Mouse (Mus musculus) embryo, embryonic 10.5 days (tissue): ENCODE results near the gene Aox3.
A peak's percentile ranks its signal among the peaks of the same experiment; 100 is the strongest.

Experiments
- DNase-seq: peaks from one replicate; pipeline ENCODE4 v3.0.0-alpha.2; 2015; ENCODE audit warnings: low spot score

The Aox3 gene

GRCm38 (mm10) chr1:58112880-58113279, at the start of gene Aox3:
Aox3 (plus strand) TSS chr1:58113130.
- DNase-seq = peak; percentile 89

- DNase-seq = no peak
Measured at GRCm38 (mm10) chr1:58065151-58065550, 47.8 kb upstream of the Aox3 start.

GRCm38 (mm10) chr1:58065606-58066005, 47.3 kb upstream of the Aox3 start:
- DNase-seq = no peak

DNA sequence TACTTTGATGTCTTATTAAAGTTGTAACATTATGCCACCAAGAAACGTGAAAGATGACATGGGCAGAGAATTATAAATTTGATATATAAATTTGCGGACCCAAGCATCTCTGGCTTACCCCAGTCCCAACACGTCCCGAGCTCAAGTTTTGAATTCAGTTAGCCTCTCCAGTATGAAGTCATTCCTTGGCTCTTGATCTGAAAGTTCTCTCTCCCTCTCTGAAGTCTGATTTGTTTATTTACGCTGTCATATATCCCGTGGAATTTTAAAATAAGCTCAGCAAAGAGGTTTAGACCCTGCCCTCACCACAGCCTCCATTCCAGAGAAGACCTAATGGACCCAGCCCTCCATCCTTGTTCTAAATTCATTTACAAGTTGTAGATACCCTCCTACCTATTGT, 43.7 kb upstream of the Aox3 start:
- DNase-seq = no peak

DNA sequence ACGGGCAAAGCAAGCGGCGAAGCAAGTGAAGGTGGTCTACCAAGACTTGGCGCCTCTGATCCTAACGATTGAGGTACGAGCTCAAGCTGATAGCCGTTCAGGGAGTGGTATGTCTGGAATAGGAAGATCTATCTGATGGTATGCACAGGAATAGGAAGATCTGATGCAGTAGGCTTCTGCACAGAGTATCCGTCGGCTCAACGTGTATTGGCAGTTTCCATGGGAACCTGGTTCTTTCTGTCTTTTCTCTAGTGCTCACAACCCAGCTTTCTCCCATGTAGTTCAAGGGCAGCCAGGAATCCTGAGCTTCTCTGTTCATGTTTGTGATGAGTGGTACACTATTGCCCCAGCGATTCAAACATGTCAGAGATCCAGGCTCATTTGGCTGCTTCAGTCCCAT, 42.8 kb upstream of the Aox3 start:
- no peak for DNase-seq

DNA sequence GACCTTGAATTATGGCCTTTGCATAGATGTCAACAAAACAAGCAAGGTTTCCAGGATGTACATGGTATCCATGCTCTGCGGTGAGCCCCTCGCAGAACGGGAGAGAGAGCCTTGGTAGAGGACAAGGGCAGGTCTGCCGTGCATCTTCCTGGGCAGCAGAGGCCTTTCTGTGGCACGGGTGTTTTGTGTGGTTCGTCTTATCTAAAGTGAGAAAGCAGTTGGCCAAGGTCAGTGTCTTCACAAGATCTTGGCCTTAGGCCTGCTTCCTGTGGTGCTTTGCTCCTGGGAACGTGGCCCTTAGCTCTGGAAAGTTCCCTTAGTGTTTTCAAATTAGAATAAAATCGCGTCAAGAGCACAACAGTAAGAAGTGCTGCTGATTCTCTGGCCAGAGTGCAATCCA, 41.9 kb upstream of the Aox3 start:
- DNase-seq = no peak

DNA sequence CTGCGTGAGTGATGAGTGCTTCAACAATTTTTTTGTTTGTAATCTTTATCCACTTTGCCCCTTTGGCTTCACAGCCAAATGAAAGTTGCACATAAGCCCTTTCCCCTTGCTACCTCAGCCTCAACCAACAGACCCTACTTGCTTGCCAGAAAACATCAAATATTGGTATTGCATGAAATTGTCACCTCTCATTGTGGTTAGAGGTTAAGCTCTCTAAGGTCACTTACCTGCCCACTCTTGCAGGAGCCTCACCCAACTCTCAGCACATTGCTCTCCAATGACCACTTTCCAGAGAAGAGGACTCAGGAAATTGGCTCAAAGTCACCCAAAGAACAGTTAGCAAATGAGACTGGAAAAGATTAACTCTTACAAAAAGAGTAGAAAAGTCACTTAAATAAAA, 41.4 kb upstream of the Aox3 start:
- DNase-seq = no peak

- no peak for DNase-seq
Measured at GRCm38 (mm10) chr1:58072416-58072815, 40.5 kb upstream of the Aox3 start.

DNA sequence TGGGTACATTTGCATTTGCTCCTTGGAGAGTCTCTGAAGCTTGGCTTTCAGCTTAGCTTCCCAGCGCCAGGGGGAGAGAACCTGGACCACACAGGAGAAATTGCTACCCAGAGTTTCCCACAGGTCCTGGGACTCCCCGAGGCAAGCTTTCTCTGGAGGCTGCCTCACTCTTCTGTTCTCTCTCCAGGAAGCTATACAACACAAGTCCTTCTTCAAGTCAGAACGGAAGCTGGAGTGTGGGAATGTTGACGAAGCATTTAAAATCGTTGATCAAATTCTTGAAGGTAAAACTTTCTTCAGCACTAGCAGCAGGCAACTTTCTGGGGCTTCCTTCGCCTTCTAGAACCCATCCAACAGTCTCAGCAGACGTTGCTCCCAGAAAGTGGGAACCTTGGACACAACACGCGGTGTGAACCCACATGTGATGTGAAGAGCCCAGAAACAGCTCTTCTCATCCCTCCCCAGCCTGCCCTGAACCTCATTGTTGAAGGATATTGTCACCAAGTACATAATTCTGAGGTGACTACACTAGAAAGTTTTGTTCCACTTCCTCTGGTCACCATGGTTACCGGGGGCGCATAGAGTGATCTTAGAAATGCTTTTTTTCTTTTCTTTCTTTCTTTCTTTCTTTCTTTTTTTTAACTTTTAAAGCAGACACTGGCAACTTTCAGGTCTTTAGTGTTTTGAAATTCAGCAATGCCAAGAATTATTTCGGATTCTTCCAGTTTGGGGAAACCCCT, 39.8 kb upstream of the Aox3 start:
- no peak for DNase-seq

- DNase-seq = no peak
Measured at GRCm38 (mm10) chr1:58074266-58074665, 38.7 kb upstream of the Aox3 start.

DNA sequence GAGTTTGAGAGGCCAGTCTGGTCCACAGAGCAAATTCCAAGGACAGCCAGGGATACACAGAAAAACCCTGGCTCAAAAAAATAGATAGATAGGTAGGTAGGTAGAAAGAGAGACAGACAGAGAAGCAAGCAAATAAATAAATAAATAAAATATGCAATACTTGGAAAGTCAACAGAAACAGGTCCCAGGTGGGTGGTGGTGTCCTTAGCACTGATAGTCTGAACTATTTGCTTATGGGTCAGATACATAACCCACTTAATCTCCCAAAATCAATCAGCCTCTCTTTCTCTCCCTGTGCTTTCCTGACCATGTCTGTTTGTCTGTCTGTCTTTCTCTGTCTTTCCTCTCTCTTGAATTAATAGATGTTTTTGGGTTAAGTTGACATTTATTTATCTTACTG, 35.0 kb upstream of the Aox3 start:
- DNase-seq = no peak

- DNase-seq = no peak
Measured at GRCm38 (mm10) chr1:58078390-58078789, 34.5 kb upstream of the Aox3 start.

DNA sequence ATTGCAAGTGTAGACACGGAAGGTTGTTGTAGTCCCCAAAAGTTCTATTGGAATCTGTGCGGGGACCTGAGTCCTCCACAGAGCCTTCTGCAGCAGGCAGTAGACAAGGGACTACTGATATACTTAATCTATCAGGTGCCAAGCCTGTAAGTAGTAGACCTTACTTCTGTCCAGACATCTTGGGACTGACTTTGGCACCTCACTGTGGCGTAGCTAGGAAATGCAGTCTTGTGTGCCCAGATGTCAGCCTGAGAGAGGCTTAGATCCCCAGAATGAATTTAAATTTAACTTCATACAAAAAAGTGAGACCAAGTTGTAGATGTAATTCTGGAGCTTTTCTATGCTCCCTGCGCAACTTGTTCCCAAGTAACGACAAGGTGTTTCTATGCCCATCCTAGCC, 33.2 kb upstream of the Aox3 start:
- DNase-seq = peak; percentile 10

DNA sequence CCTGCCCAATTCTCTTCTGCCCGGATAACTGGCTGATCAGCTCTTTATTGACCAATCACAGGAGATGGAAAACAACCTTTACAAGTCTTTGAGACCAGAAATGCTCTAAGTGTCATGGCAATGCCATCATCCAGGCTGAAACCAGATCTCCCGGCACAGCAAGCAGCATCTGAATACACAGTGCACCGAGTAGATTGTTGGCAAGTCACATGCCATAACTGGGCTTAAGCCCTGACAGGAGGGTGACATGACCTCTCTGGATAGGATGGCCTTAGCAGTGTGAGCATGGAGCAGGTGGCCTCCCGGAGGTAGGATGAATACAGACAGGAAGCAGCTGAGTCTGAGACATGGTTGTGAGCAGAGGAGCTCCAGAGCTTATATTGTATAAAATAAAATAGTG, 32.5 kb upstream of the Aox3 start:
- DNase-seq = no peak

DNA sequence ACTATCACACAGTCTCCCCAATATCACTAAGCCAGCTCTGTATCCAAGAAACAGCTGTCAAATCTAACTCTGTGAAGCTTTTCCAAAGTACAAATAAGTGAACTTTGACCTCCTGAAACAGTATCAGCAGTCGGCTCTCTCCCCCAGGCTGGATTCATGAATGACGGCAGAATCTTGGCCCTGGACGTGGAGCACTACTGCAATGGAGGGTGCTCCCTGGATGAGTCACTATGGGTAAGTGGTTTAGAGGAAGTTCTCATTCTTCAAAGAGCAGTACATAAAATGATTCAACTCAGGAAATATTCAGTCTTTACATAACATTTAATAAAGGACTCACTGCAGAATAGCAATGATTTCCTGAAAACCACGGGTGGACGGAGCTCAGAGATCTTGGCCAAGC, 31.6 kb upstream of the Aox3 start:
- DNase-seq = no peak

DNA sequence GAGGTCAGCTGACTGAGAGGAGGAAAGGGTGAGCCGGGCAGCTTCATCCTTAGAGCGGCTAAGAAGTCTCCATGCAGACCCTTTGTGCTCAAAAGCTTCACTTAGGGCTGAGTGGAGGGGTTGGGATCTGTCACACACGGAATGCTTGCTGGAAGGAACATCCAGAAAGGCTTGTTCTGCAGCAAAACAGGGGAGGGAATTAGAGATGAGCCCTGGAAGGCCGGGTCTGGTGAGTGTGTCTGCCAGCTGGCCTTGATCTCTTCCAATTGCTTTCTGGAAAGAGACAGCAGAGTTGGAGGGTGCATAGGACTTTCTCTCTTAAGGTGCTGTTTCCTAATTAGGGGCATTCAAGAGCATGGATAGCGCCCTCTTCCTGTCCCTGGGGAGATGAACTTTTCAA, 23.6 kb upstream of the Aox3 start:
- DNase-seq = no peak

- DNase-seq = no peak
Measured at GRCm38 (mm10) chr1:58090191-58090590, 22.7 kb upstream of the Aox3 start.

GRCm38 (mm10) chr1:58091213-58091612, 21.7 kb upstream of the Aox3 start:
- DNase-seq = no peak

- DNase-seq = no peak
Measured at GRCm38 (mm10) chr1:58091992-58092560, 20.9 kb upstream of the Aox3 start.

DNA sequence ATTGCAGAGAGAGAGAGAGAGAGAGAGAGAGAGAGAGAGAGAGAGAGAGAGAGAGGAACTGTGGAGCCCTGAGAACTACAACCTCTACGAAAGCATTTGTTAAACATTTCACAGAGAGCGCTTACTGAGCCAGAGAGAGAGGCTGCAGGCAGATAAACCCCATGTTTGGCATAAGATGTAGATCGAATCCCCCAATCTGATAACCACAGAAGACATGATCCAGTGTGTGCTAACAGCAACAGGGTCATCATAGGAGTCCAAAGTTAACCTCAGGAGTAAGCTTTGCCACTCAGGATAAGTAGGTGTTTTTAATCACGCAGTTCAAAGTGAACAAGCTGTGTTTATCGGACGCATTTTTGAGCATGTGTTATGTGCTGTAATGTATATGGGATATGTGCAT, 15.6 kb upstream of the Aox3 start:
- no peak for DNase-seq

DNA sequence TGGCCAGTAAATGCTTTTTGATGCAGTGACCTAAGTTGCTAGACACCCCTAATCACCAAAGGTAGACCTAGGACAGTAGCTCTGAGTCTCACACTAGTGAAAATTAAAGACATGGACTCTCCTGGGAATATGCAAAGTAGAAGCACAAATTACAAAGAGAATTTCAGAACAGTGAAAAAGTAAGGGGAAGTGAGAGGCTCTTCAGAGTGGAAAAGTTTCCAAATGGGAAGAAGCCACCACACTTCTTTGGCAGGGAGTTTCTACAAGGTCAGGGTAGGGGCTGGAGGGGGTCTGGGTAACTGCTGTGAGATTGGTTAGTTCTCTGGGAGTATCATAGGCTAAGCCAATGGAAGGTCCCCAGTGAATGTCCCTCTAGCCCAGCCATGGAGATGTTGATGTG, 13.8 kb upstream of the Aox3 start:
- no peak for DNase-seq

GRCm38 (mm10) chr1:58101531-58102146, 11.3 kb upstream of the Aox3 start:
- no peak for DNase-seq

GRCm38 (mm10) chr1:58102494-58102893, 10.4 kb upstream of the Aox3 start:
- no peak for DNase-seq

DNA sequence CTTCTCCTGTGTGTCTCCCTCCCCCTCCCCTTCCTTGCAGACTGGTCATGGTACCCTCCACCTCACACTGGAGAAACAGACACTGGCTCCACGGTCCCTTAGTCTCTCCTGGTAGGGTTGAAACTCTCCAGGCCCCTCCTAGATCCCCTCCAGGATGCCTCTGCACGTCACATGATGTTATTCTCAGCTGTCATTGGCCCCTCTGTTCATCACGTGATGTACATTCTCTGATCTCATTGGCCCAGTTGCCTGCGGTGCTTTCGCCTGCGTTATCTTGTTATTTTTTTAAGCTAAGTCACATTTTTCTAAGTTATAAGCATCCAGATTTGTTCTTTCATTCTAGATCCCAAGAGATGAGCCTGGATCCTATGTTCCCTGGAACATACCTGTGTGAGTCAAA, 7.2 kb upstream of the Aox3 start:
- DNase-seq = no peak
